Mouse (Mus musculus) embryo, embryonic 9.5 days (tissue): ENCODE results near the gene Rgs7.
A peak's percentile ranks its signal among the peaks of the same experiment; 100 is the strongest.

Source experiments
- DNase-seq: peaks from one replicate; pipeline ENCODE4 v3.0.0-alpha.2; 2017; ENCODE audit errors: extremely low spot score

Gene Rgs7

GRCm38 (mm10) chr1:175491861-175492682 is at the start of gene Rgs7:
Gene Rgs7 (minus strand): TSS chr1:175492500.
- peak; percentile 64 for DNase-seq

DNA sequence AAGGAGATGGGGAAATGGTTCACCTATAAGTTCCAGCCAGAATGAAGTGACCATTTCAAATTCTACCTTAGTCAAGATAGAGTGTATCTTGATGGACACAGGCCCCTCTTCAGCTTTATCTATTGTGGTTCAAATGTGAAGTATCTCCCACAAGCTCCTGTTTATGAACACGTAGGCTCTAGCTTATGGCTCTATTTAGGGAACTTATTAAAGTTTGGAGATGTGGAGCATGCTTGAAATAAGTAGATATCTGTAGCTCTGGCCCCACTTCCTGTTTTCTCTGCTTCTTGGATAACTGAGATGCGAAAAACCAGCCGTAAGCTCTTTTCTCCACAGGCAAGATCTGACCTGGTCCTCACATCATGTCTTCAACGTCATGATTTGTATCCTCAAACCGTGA is 48.4 kb upstream of the Rgs7 start:
- DNase-seq: no peak

DNA sequence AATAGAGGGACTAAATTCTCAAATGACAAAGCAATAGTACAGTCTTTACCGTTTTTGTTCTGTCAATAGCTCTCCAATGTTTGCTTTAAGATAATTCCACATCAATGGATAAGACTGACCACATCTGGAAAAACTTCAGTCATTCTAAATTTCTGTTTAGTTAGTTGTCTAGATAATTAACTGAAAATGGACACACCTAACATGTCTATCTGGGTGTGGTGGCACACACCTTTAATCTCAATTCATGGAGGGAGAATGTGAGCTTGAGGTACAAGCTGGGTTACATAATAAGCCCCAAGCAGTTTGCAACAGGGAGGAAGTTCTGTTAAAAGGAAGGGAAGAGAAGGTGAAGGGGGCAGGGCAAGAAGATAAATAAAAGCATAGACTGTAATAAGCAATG is 45.0 kb upstream of the Rgs7 start:
- no peak for DNase-seq

GRCm38 (mm10) chr1:175529858-175530257 is 37.6 kb upstream of the Rgs7 start:
- DNase-seq: no peak

- no peak for DNase-seq
Measured at GRCm38 (mm10) chr1:175524626-175525294, 32.5 kb upstream of the Rgs7 start.

DNA sequence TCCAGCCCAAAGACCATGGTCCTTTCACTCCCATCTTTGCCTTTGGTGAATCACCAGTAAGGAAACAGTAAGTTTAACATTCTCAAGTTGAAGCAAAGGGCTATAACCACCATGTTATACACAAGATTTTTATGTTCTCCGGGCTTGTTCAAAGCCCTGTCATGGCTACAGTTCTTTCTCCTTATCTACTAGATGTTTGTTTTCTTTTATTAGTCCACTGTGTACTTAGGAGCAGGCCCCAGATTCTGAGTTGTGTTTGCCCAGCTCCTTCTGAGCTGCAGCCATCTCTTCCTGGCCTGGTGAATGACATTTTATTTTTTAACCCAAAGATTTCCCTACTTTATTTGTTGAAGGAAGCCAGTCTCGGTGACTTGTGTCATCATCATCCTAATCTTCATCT is 31.3 kb upstream of the Rgs7 start:
- no peak for DNase-seq

GRCm38 (mm10) chr1:175514543-175514942 is 22.2 kb upstream of the Rgs7 start:
- no peak for DNase-seq

GRCm38 (mm10) chr1:175512173-175512572 is 19.9 kb upstream of the Rgs7 start:
- DNase-seq: no peak

DNA sequence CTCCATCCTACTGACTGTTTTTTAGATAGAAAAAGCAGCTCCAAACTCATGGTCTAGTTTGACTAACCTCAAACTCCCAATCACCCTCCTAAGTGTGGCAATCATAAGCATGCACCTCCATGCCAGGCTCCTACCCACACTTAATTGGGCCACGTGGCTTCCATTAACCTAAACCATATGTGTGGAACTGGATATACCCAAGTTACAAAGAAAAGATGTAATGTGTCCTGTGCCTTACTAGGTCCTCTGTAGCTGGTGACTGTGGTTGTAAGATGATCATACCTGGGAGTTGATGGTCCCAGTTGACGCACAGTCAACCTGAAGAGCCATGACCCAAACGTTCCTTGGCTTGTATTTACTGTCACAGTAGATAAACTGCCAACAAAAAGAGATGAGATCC is 17.7 kb upstream of the Rgs7 start:
- DNase-seq: no peak

DNA sequence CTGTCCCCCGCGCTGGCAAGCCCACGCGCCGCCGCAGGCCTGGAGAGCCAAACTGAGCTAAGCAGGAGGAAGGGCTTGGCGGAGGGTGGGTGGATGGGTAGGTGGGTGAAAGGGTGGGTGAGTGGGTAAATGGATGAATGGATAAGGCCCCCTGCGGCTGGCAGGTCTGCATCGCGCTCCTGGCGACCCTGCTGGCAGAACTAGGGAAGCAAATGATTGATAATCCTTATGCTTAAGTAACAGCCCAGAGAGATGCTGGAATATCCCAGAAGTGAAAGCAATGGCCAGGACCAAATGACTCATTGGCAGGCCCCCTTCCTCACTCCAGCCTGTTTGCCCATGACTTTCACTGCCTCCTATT is 363 bp upstream of the Rgs7 start:
- DNase-seq: no peak

DNA sequence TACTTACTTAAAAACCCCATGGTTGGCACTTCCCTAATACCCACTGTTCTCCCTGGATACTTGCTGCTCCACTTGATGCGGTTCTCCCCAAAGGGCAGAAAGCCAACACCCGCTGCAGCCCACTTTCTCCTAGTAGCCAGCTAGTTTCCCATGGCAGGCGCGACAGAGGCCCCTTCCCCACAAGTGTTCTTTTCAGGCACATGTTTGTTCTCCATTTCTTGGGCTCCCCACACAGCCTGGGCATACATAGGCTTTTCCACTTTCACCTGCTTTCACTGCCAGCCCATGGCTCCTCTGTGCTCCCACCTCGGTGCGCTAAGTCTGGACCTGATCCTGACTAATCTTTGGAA is 814 bp downstream of the Rgs7 start:
- DNase-seq: no peak

DNA sequence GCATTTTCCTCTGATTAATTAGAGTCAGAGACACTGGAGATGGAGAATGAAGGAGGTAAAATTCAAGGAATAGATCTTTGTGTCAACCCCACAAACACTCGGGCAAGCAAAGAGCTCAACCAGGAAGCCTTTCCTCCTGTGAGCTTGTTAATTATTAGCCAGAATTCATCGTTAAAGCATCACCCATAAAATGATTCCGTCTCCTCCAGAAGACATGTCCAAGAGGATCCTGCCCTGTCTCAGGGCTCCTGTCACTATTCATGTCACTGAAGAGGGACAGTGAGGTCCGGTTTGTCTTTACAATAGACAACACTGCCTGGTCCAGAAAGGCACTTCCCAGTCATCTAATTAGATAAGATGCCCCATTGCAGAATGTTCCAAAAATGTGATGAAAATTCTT is 7.2 kb downstream of the Rgs7 start:
- DNase-seq: no peak

DNA sequence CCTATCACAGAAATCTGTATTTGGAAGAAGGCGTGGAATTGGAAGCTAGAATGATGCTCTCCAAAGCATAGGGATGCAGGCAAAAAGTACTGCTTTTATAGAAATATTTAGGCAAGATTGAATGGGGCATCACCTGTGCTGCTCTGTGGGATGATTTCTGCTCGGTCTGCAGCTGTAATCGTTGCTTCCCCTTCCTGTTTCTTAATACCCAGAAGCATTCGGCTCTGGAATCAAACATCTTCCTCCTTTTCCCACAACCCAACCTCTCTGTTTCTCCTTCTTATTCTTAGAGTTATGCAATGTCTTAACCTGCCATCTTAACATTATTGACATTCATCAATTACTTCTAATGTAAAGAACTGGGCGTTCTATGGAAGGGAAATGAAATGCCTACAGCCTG is 19.2 kb downstream of the Rgs7 start:
- no peak for DNase-seq

DNA sequence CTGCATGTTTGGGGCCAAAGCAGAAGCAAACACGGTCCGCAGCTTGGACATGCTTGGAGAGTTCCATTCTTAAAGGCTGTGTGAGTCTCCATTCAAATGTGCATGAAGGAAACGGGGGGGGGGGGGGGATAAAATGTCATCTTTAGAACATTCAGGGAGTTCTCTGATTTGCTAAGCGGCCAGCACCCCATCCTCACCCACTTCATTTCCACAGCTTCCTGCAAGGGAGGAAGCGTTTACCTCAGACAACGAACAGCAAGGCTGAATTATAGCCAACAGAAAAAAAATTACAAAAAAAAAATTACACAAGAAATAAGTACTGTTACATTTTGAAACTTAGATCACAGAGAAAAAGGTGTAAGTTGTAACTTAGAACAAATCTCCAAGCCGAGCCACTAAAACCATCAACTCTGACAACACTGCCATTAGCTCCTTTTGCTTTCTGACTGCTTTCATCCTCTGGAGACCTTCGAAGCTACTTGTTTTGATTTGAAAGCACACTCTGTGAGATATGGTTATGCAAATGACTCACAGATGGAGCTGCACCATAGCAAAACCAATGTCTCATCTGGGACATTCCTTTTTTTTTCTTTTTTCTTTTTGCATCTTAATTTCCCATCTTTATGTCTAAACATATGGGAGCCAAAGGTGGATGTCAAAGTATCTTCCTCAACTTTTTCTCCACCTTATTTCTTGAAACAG is 23.1 kb downstream of the Rgs7 start:
- DNase-seq: no peak

DNA sequence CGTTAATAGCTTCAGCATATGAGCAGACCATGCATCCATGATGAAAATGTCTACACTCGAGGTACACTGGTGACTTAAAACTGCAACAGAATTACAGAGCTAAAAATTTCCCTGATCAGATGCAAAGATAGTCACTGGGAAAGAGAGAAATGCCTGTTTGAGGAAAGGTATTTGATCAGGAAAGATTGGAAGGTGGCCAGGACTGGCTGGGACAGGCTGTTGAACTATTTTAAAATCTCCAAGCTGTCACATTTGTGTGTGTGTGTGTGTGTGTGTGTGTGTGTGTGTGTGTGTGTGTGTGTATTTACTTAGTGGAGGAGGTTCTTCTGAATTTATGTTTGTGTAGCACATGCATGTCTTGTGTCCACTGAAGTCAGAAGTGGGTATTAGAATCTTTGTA is 27.7 kb downstream of the Rgs7 start:
- no peak for DNase-seq

GRCm38 (mm10) chr1:175462351-175462750 is 29.9 kb downstream of the Rgs7 start:
- no peak for DNase-seq

DNA sequence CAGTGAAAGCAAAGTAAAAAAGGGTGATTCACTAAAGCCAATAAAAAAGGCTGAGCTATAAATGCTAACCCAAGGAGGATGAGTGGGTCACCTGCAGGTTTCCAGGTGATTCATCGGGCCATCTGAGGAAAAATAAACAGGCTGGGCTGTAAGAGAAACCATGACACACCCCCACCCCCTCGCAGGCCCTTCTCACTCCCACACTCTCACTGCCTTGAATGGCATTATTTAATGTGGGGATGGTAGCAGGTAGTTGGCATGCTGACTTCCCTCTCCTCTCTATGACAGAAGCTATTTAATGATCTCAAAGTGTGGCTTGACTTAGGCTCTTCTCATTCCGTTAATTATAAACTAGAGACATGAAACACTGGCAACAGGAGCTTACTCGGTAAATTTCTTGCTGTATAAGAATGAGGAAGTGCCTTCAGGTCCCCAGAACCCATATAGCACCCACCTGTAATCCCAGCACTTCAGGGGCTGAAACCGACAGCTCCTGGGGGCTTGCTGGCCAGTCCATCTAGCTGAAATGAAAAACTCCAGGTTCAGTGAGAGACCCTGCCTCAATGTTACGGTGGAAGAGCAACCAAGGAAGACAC is 38.2 kb downstream of the Rgs7 start:
- DNase-seq: no peak

DNA sequence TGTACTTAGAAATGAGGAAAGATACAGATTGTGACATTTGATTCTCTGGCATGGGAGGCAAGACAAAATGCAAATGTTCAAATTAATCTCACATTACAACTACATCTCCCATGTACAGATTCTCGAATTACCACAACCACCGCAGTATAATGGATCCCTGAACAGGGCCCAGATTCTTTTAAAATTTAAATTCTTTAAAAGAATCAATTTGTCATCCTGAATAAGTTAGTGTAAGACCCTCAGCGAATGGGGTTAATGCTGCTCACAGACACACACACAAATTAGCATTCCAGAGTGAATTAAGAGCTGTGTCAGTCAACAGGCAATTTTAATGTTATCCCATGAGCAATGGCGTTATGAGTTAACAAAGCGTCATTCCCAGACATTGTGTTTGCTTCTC is 44.3 kb downstream of the Rgs7 start:
- DNase-seq: no peak

- no peak for DNase-seq
Measured at GRCm38 (mm10) chr1:175442939-175443338, 49.4 kb downstream of the Rgs7 start.

DNA sequence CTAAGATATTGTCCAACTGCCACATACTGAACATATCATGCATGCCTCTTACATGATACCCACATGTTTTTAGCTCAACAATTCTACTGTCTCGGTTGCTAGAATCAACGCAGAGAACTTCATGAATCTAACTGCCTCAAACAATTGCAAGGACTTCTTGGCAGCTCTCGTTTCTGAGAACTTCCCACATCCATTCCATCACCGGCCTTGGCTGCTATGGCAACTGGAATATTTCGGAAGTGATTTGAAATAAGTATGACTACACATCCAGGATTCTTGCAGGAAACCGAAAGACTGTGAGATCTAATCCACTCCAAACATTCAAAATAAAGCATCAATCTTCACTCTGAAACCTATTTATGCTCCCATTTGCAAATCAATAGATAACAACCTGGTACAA is 50.3 kb downstream of the Rgs7 start:
- DNase-seq: no peak

DNA sequence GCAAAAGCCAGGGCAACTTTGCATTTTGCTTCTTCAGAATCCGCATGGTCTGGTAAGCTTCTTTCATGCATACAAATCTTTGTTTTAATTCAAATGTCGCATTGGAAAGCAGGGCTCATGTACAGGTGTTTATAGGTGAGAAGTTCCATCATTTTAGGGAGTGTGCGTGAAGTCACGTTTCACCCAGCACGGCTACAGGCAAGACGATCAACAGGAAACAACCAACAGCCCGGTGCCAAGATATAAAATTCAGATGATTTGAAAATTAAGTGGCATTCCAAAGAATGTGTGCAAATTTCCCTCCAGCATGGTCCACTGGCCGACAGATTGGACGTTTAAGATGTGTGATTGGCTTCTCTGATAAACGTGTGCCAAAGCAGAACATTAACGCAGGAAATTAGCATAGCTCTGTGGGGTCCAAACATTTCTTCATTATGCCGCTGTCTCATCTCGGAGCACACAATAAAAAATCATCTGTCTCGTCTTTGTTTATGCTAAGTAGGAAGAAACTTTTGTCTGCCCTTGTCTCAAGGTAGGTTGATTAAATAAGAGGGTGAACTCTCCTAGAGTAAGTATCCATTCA is 58.6 kb downstream of the Rgs7 start:
- DNase-seq: no peak

DNA sequence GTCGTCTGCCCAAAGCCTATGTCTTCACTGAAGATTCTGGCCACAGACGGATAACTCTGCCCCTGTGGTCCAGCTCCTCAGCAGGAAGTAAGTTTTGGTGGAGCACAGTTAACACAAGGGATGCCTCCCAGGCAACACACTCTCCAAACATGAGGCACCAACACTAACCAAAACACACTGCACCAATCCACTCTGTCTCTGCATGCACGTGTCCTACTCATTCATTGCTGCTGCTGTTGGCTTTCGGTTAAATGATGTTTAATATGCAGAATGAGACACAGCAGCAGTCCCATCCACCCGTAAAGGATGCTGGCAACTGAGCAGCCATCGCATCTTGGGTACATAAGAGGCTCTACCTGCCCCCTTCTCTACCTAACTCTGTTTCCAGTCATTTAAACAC is 59.2 kb downstream of the Rgs7 start:
- no peak for DNase-seq
